Mouse (Mus musculus) gastrocnemius, postnatal 10 days (tissue): Measurements from ENCODE around the gene Fga. TPM values are rescaled to one million over a fixed set of nuclear protein-coding genes. Genes with fewer than 3 reads are reported as not detected.

Experiments used
- total RNA-seq, 2 experiments: library from RNA; stranded (reverse); gene quantifications; 2 replicates each; pipeline ENCODE4 v1.2.3; 2021

Gene Fga
- total RNA-seq, 2 experiments from 2014 or later = 1.1 TPM; not detected in 1

Other genes starting within 250 kb of the Fga start
- 1 to 10 TPM; 1.2 to 1.3 TPM for gene Rbm46, start 149.6 kb upstream of the Fga start, total RNA-seq
- gene Lrat, start 122.1 kb upstream of the Fga start, total RNA-seq = under 1 TPM; 0.23 TPM
- under 1 TPM in 1 of 2 experiments, not detected in 1; 0.86 TPM for gene Fgg, start 18.4 kb upstream of the Fga start, total RNA-seq
- under 1 TPM in 1 of 2 experiments, not detected in 1; 0.50 TPM for gene Fgb, start 23.8 kb downstream of the Fga start, total RNA-seq
- 10 to 100 TPM; 29.0 to 32.2 TPM for gene Plrg1, start 29.4 kb downstream of the Fga start, total RNA-seq
- 1 to 10 TPM; 7.0 to 8.6 TPM for gene Dchs2, start 101.9 kb downstream of the Fga start, total RNA-seq